Mouse (Mus musculus) CD4-positive helper T cell, adult 2 months (primary cell): ENCODE results near the gene Eif4g1.

ENCODE experiments used
- DNase-seq: peaks from one replicate; pipeline ENCODE4 v3.0.0-alpha.2; 2012; ENCODE audit warnings: low read depth, missing footprints, low spot score

Gene Eif4g1

DNA sequence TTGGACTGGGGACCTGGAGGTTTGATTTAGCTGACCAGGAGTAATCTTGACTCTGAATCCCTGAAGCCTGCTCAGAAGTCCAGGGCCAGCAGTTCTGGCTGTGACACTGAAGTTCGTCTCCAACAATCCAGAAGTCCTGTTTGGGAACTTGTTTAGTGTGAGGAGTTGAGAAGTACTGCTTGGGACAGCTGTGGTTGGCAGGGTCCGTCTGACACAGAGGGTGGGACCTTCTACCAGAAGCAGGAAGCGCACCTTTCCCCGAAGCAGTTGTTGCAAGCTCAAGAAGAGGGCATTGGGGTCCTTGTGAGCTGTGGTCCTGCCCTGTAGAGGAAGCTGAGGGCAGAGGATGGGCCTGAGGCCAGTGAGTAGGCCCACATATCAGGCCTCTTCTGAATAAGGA, 57.6 kb downstream of the Eif4g1 start:
- DNase-seq = no peak

DNA sequence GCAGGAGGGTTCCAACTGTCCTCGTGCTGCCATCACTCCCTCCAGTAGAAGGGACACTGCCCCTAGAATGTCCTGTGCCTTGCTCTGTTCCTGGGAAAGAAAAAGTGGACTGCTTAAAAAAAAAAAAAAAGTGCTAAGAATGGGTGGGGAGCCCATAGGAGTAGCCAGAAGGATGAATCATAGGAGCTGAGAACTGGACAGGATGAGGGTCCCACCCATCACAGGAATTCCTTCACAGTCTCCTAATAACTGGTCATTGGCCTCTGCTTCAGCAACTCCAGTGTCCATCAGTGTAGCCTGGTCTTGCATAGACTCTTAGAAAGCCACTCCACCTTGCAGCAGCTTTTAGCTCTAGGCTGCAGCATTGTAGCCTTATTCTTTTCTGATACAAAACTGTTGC, 58.3 kb downstream of the Eif4g1 start:
- DNase-seq = no peak

DNA sequence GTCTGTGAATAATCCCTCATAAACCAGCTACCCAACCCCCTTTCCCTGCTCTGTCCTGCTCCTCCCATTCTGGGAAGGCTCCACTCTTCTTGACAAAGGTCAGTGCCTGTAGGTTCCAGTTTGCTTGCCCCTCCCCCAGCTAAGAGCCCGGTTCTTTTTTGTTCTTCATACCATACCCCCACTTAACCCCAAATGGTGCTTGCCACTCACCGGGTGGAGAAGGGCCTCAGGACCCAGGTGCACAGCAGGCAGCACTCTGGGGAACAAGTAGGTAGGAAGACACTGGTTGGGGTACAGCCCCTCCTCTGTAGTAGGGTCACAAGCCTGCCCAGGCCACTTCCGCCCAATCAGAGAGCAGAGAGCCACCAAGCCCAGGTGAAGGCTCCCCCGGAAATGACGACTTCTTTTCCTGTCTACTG, 62.2 kb downstream of the Eif4g1 start:
- DNase-seq = no peak

DNA sequence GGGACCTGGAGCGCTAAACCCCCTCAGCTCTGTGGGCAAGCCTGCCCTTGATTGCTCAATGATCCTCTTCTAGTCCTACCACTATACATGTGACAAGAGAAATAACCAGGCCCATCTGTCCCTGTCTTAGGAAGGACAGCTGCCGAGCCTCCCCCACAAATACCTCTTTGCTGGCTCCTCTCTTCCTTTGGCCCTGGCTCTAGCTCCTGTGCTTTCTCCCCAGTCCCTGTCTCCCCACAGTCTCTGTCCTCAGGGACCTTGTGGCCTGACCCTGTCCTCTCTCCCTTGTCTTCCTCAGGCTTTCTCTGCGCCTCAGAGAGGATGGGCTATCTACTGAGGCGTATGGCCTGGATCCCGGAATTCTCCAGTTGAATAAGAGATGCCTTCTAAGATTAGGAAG, 63.6 kb downstream of the Eif4g1 start:
- no peak for DNase-seq

DNA sequence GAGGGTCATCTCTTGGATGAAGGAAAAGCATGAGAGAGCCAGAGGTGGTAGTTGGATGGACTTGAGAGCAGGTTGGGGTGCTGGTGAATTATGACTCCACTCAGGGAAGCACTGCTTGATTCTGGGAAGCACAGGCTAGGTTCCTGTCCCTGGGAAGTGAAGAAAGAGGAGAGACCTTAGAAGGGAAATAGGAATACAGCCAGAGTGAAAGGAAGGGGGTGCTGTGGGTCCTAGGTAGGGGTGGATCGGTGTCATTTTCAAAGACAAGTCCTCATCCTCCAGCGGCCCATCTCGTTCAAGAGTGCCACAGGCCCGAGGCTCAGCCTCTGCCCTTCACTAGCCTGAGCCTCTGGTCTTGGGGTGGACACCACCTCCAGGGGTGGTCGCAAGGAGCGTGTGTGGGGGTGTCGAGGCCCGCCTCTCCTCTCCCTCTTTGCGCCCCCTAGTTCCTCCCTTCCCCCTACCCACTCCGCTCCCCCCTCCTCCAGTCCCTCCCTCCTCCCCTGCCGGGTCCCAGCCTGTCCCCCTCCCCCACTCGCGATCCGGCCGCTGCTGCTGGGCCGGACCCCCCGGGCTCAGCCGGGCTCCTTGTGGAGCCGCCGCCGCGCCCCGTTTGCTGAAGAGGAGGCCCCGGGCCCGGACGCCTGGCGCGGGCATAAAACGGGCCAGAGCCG, 64.3 kb downstream of the Eif4g1 start:
- DNase-seq = no peak

DNA sequence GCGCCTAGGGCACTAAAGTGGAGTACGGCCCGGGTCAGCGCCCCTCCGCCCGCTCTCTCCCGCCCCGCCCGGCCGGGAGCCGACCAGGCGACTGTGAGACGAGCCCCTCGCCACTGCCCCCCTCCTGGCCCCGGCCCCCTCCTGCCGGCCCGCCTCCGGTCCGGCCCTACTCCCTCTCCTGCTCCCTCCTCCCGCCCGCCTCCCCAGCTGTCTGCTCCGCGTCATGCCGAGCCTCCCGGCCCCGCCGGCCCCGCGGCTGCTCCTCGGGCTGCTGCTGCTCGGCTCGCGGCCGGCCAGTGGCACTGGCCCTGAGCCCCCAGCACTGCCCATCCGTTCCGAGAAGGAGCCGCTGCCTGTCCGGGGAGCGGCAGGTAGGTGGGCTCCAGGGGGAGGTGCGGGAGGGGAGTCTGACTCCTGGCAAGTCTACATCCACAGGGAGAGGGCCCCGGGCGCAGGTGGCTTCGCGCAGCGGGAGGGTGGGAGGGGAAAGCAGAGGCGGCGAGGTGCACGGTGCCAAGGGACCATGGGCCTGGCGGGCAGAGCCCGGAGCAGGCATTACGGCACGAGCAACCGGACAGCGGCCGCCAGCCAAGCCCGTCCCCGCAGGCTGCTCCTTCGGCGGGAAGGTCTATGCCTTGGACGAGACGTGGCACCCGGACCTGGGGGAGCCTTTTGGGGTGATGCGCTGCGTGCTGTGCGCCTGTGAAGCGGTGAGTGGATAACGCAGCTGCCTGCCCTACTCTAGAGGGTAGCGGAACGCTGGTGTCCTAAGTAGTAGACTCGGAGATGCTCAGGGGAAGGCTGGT, 65.0 kb downstream of the Eif4g1 start, which contains the start of gene Chrd:
Gene Chrd, plus strand, starts transcription at position 203 of the 806 bp plus-strand sequence.
- no peak for DNase-seq

DNA sequence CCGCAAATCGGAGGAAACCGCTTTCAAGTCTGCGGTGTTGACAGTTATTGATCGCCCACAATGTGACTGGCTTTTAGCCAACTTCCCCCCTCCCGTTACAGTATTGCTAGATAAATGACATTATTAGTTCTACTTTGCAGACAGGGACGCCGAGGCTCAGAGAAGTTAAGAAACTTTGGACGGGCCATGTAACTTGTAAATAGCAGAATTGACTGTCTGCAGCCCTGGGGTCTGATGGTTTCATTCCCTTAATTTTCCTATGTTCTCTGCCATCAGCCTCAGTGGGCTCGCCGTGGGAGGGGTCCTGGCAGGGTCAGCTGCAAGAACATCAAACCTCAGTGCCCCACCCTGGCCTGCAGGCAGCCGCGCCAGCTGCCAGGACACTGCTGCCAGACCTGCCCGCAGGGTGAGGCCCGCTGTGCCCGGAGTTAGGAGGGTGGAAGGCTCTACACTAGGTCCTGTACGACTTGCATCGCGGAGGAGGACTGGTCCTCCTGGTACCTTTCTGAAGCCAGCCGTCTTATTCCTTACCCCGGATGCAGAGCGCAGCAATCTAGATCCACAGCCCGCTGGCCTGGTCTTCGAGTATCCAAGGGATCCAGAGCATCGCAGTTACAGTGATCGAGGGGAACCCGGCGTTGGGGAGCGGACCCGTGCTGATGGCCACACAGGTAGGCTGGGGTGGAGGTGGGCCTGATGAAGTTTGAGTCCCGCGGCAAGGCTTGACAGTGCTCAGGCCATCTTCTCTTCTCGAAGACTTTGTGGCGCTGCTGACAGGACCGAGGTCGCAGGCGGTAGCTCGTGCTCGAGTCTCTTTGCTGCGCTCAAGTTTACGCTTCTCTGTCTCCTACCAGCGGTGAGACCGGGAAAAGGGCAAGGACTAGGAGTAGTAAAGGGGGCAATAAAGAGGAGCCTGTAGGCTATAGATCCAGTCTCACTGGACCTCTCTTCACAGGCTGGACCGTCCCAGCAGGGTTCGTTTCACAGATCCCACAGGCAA, 65.9 kb downstream of the Eif4g1 start, which contains the start of gene Thpo:
Gene Thpo, minus strand, starts transcription at position 781 of the 1,000 bp plus-strand sequence.
- no peak for DNase-seq

DNA sequence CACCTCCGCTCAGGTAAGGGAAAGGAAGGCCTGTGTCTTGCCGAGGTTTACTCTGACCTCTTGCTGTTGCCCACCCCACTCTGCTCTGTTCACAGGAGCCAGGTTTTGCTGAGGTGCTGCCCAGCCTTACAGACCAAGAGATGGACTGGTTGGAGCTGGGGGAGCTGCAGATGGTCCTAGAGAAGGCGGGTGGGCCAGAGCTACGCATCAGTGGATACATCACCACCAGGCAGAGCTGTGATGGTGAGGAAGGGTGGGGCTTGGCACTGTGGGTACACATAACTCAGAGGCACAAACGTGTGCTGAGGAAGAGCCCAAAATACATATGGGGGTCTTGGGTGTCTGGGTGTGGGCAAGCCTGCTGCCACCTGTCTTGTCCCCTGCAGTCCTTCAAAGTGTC, 67.5 kb downstream of the Eif4g1 start:
- DNase-seq = no peak

DNA sequence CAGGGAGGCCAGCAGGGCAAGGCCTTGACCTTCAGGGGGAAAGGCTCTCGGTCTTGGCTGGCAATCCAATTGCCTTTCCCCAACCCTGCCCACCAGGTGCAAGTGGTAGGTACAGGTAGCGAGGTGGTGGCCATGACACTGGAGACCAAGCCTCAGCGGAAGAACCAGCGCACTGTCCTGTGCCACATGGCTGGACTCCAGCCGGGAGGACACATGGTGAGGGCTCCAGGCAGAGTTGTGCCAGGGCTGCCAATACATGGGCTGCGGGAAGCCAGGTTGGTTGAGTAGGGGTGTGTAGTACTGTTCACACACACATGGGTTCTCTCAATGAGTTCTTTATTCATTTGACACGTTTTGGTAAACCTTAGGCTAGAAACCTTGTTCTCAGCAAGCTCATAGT, 68.1 kb downstream of the Eif4g1 start:
- no peak for DNase-seq

DNA sequence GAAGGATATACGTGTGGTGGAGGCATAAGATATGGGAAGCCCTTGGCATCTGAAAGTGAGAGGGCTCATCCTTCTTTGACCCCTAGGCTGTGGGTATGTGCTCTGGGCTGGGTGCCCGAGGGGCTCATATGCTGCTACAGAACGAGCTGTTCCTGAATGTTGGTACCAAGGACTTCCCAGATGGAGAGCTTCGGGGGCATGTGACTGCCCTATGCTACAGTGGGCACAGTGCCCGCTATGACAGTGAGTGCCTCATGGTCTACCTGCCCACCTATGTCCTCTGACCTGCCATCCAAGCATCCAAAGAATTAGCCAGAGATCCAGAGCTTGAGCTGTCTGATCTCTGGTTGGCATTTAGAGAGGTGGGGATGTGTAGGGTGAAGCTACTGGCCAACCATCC, 68.7 kb downstream of the Eif4g1 start:
- no peak for DNase-seq

DNA sequence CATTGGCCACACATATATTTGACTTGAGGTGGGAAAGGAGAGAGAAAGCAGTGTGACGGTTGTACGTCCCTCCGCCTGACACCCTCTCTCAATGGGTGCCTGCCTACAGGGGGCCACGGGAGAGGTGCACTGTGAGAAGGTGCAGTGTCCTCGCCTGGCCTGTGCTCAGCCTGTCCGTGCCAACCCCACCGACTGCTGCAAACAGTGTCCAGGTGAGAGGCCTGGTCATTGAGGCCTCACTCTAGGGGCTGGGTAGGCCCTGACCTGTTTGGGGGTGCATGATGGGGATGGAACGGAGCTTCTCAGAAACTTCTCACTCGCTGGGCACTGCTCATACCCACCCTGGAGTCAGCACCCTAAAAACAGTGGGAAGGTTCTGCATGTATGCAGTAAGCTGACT, 71.7 kb downstream of the Eif4g1 start:
- no peak for DNase-seq
